Mouse (Mus musculus) midbrain, embryonic 15.5 days (tissue): ENCODE results near the gene 3110009E18Rik. TPM values are rescaled to one million over a fixed set of nuclear protein-coding genes. Genes with fewer than 3 reads are reported as not detected.
A peak's percentile ranks its signal among the peaks of the same experiment; 100 is the strongest.

ENCODE experiments used
- ATAC-seq: fragments of 200-750 bp; cut with Nextera tagmentation; replicated peaks from 2 replicates; pipeline ENCODE4 v1.8.0; 2017; ENCODE audit warnings: moderate TSS enrichment
- H3K27ac ChIP-seq: fragments of 300-500 bp; sonication (generic); 2 replicates; pipeline ENCODE4 v1.5.1; 2015; ENCODE audit warnings: mild to moderate bottlenecking, inconsistent platforms
- H3K27me3 ChIP-seq: fragments of 300-500 bp; sonication (generic); replicated peaks from 2 replicates; pipeline ENCODE4 v1.6.1; 2015; ENCODE audit warnings: inconsistent platforms
- H3K36me3 ChIP-seq: fragments of 300-500 bp; sonication (generic); replicated peaks from 2 replicates; pipeline ENCODE4 v1.6.1; 2015; ENCODE audit warnings: inconsistent platforms
- H3K4me1 ChIP-seq: fragments of 300-500 bp; sonication (generic); 2 replicates; pipeline ENCODE4 v1.6.1; 2015; ENCODE audit warnings: inconsistent platforms
- H3K4me2 ChIP-seq: fragments of 300-500 bp; sonication (generic); 2 replicates; pipeline ENCODE4 v1.6.1; 2015; ENCODE audit warnings: inconsistent platforms, mild to moderate bottlenecking, moderate library complexity
- H3K4me3 ChIP-seq: fragments of 300-500 bp; sonication (generic); 2 replicates; pipeline ENCODE4 v1.5.1; 2015; ENCODE audit warnings: mild to moderate bottlenecking, inconsistent platforms
- H3K9ac ChIP-seq: fragments of 300-500 bp; sonication (generic); 2 replicates; pipeline ENCODE4 v1.6.1; 2015; ENCODE audit warnings: mild to moderate bottlenecking, inconsistent platforms
- H3K9me3 ChIP-seq: fragments of 300-500 bp; sonication (generic); 2 replicates; pipeline ENCODE4 v1.6.1; 2016; ENCODE audit warnings: inconsistent platforms
- WGBS: fragments of 180-500 bp; shearing (Covaris S2); methylation state at CpG from one replicate; pipeline ENCODE4 v1.1.7; 2015; ENCODE audit warnings: mixed read lengths; 5-methylcytosine and 5-hydroxymethylcytosine counted together
- polyA plus RNA-seq: library from polyadenylated mRNA; unstranded; fragments of >200 nt; fragmentation: Nextera tagmentation; extraction: Ambion mirVana; gene quantifications from 2 replicates; pipeline ENCODE4 v1.2.1, GENCODE M21; 2015

3110009E18Rik gene
- polyA plus RNA-seq, 1 experiment from 2014 or later: 16.0 TPM

DNA sequence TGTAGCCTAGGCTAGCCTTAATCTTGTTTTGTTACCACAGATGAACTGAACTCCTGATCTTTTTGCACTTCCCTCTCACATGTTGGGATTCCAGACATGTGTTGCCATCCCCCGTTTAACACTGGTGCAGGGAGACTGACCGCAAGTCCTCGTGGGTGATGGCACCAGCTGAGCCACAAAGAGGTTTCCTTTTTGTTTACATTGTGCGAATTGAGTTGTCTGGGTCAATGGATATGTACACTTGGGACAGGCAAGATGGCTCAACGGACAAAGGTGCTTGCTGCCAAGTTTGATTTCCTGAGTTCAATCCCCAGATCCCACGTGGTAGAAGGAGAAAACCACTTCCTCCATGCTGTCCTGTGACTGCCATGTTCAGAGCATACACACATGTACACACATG is 71.3 kb downstream of the 3110009E18Rik start:
- Histone ChIP-seq H3K9me3 (0 out of 2 replicates have a peak, but pooled peaks cover 2% of the 10 kb centered on the region), H3K4me2 (no peak overlapping the region), H3K36me3 (no peaks in the 10 kb centered on the region), H3K27me3 (peaks cover 2% of the 10 kb centered on the region; the same call in 1 of the 2 replicates), H3K27ac (no peak overlapping the region), H3K9ac (no peak overlapping the region), H3K4me1 (no peaks in the 10 kb centered on the region), H3K4me3 (no peak overlapping the region)
- ATAC-seq: no peak
- WGBS: 73% methylated on average over 6 of the region's 6 CpGs

GRCm38 (mm10) chr1:120193586-120193985 is 72.6 kb downstream of the 3110009E18Rik start:
- H3K4me3 ChIP-seq: no peak overlapping the region
- H3K9me3 ChIP-seq: 0 out of 2 replicates have a peak, but pooled peaks cover 2% of the 10 kb centered on the region
- H3K36me3 ChIP-seq: no peaks in the 10 kb centered on the region
- H3K9ac ChIP-seq: no peak overlapping the region
- H3K27me3 ChIP-seq: peaks cover 2% of the 10 kb centered on the region; the same call in 1 of the 2 replicates
- WGBS: 91% methylated on average over 10 of the region's 10 CpGs
- no peak overlapping the region for H3K27ac ChIP-seq
- no peak overlapping the region for H3K4me2 ChIP-seq
- ATAC-seq: no peak
- H3K4me1 ChIP-seq: no peaks in the 10 kb centered on the region

DNA sequence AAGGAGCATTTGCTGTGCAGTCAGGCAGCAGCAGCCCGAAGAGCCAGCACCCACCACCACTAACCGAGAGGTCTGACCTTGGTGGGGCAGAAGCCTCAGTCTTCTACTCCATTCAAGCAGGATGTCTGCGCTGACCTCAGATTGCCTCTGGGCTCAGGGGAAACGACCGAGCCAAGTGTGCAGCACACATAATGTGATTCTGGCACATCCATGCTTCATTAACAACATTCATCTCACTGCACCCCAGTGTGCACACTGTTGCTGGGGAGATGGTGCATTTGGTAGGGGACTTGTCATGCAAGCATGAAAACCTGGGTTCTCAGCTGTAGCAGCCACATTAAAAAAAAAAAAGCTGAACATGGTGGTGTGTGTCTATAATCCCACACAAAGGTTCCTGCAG is 75.0 kb downstream of the 3110009E18Rik start:
- no peak overlapping the region for H3K27ac ChIP-seq
- no peaks in the 10 kb centered on the region for H3K36me3 ChIP-seq
- H3K9ac ChIP-seq: no peak overlapping the region
- H3K4me3 ChIP-seq: no peak overlapping the region
- H3K4me1 ChIP-seq: no peaks in the 10 kb centered on the region
- H3K4me2 ChIP-seq: no peak overlapping the region
- WGBS: 52% methylated on average over 5 of the region's 5 CpGs
- H3K27me3 ChIP-seq: peaks cover 2% of the 10 kb centered on the region; the same call in 1 of the 2 replicates
- no peaks in the 10 kb centered on the region for H3K9me3 ChIP-seq
- ATAC-seq: no peak

DNA sequence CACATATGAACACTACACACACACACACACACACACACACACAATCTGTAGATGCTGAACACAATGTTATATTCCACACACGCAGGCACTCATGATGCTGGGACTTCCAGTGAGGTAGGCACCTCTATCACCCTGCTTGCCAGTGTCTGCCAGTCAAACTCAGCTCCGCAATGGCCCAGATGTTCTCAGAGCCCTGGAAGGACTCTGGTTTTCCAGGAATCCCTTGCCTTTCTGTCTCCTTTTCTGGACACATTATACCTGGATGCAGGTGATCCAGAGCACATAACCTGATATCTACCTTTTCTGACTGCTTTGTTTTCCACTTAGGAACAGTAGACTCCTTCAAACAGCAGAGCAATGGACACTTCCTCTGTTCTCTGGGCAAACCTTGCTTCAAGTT is 75.7 kb downstream of the 3110009E18Rik start:
- WGBS: 88% methylated on average over 2 of the region's 2 CpGs

GRCm38 (mm10) chr1:120197189-120197588 is 76.2 kb downstream of the 3110009E18Rik start:
- peak; percentile 80 for ATAC-seq
- Histone ChIP-seq H3K27me3 (peaks cover 2% of the 10 kb centered on the region; the same call in 1 of the 2 replicates), H3K4me1 (no peaks in the 10 kb centered on the region), H3K9me3 (no peaks in the 10 kb centered on the region), H3K4me3 (no peak overlapping the region), H3K9ac (no peak overlapping the region), H3K27ac (no peak overlapping the region), H3K36me3 (no peaks in the 10 kb centered on the region), H3K4me2 (no peak overlapping the region)
- 18% methylated on average over 5 of the region's 5 CpGs for WGBS

More for the DNA sequence above, 75.7 kb downstream of the 3110009E18Rik start:
- H3K4me2 ChIP-seq: no peak overlapping the region
- H3K9me3 ChIP-seq: no peaks in the 10 kb centered on the region
- no peak overlapping the region for H3K9ac ChIP-seq
- H3K27ac ChIP-seq: no peak overlapping the region
- H3K4me3 ChIP-seq: no peak overlapping the region
- peaks cover 2% of the 10 kb centered on the region; the same call in 1 of the 2 replicates for H3K27me3 ChIP-seq
- no peak for ATAC-seq
- H3K36me3 ChIP-seq: no peaks in the 10 kb centered on the region
- H3K4me1 ChIP-seq: no peaks in the 10 kb centered on the region

DNA sequence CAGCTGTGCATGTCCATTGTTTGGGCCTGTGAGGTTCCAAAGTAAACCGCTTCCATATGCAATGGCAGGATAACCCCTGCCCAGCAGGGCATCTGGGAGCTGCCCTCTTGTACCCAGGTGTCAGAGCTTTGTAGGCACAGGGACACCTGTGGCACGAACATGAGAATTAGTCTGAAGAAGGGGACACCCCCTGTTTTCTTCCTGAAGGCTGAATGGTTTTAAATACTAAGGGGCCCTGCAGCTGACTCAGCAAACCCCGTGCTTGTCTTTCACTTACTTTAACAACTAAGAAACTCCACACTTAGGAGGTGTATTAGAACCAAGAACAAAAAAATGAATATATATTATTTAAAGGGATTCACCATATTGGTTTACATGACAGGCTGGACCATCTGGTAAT is 77.2 kb downstream of the 3110009E18Rik start:
- Histone ChIP-seq H3K9me3 (no peaks in the 10 kb centered on the region), H3K4me3 (no peak overlapping the region), H3K9ac (no peak overlapping the region), H3K27ac (no peak overlapping the region), H3K36me3 (no peaks in the 10 kb centered on the region), H3K4me1 (no peaks in the 10 kb centered on the region), H3K27me3 (peaks cover 2% of the 10 kb centered on the region; the same call in 1 of the 2 replicates), H3K4me2 (no peak overlapping the region)
- no peak for ATAC-seq
- WGBS: 41% methylated on average over 3 of the region's 3 CpGs

- Histone ChIP-seq H3K27ac (no peak overlapping the region), H3K27me3 (peaks cover 2% of the 10 kb centered on the region; the same call in 1 of the 2 replicates), H3K4me3 (no peak overlapping the region), H3K4me2 (no peak overlapping the region), H3K9ac (no peak overlapping the region), H3K9me3 (no peaks in the 10 kb centered on the region), H3K4me1 (no peaks in the 10 kb centered on the region), H3K36me3 (no peaks in the 10 kb centered on the region)
- 87% methylated on average over 4 of the region's 4 CpGs for WGBS
- ATAC-seq: no peak
Measured at GRCm38 (mm10) chr1:120198942-120199341, 78.0 kb downstream of the 3110009E18Rik start.

GRCm38 (mm10) chr1:120202542-120202941 is 81.6 kb downstream of the 3110009E18Rik start:
- Histone ChIP-seq H3K4me2 (no peak overlapping the region), H3K36me3 (no peaks in the 10 kb centered on the region), H3K9ac (no peak overlapping the region), H3K27ac (no peak overlapping the region), H3K27me3 (no peaks in the 10 kb centered on the region), H3K9me3 (no peaks in the 10 kb centered on the region), H3K4me3 (no peak overlapping the region), H3K4me1 (no peaks in the 10 kb centered on the region)
- ATAC-seq: no peak
- 45% methylated on average over 3 of the region's 3 CpGs for WGBS

DNA sequence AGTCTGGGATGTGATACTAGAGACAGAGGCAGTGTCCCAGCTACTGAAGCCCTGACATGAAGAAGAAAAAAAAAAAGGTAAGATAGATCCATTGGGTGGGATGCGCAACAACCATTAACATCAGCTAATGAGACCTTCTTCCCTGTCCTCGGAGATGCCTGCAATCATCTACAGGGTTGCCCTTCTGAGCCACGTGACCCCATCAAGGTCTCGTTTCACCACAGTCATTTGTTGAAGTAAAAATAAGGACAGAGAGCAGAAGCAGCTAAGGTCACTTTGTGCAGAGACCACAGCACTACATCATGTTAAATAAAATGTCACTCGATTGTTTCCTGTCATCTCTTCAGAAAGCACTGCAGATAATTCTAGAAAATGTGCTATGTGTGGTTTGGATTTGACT is 82.8 kb downstream of the 3110009E18Rik start:
- H3K4me2 ChIP-seq: no peak overlapping the region
- H3K4me3 ChIP-seq: no peak overlapping the region
- 82% methylated on average over 5 of the region's 5 CpGs for WGBS
- no peaks in the 10 kb centered on the region for H3K9me3 ChIP-seq
- no peaks in the 10 kb centered on the region for H3K27me3 ChIP-seq
- H3K4me1 ChIP-seq: no peaks in the 10 kb centered on the region
- H3K36me3 ChIP-seq: no peaks in the 10 kb centered on the region
- no peak overlapping the region for H3K27ac ChIP-seq
- no peak for ATAC-seq
- H3K9ac ChIP-seq: no peak overlapping the region

DNA sequence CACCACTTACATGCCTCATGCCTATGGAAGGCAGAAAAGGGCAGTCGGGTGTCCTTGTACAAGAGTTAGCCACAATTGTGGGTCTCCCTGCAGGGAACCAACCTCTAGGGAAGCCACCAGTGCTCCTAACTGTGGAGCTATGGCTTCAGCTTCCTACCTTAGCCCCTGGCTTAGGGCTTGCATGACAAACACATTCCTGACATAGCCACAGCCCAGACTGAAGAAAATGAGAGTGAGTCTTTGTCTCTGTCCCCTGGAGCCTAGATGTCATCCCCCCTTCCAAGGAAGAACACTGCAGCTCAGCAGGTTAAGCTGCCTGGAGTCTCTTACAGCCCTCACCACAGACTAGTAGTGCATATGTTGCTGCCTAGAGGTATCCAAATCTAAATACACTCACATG is 83.8 kb downstream of the 3110009E18Rik start:
- ATAC-seq: no peak
- WGBS: 35% methylated on average over 1 of the region's 1 CpGs
- H3K9me3 ChIP-seq: no peaks in the 10 kb centered on the region
- H3K27me3 ChIP-seq: no peaks in the 10 kb centered on the region
- H3K27ac ChIP-seq: no peak overlapping the region
- no peaks in the 10 kb centered on the region for H3K36me3 ChIP-seq
- no peak overlapping the region for H3K4me2 ChIP-seq
- H3K4me3 ChIP-seq: no peak overlapping the region
- H3K4me1 ChIP-seq: no peaks in the 10 kb centered on the region
- H3K9ac ChIP-seq: no peak overlapping the region

GRCm38 (mm10) chr1:120207568-120207967 is 86.6 kb downstream of the 3110009E18Rik start:
- no peak overlapping the region for H3K9ac ChIP-seq
- no peaks in the 10 kb centered on the region for H3K27me3 ChIP-seq
- 36% methylated on average over 6 of the region's 6 CpGs for WGBS
- ATAC-seq: peak; percentile 82
- no peaks in the 10 kb centered on the region for H3K4me1 ChIP-seq
- H3K4me2 ChIP-seq: no peak overlapping the region
- no peaks in the 10 kb centered on the region for H3K36me3 ChIP-seq
- H3K9me3 ChIP-seq: no peaks in the 10 kb centered on the region
- no peak overlapping the region for H3K4me3 ChIP-seq
- no peak overlapping the region for H3K27ac ChIP-seq

DNA sequence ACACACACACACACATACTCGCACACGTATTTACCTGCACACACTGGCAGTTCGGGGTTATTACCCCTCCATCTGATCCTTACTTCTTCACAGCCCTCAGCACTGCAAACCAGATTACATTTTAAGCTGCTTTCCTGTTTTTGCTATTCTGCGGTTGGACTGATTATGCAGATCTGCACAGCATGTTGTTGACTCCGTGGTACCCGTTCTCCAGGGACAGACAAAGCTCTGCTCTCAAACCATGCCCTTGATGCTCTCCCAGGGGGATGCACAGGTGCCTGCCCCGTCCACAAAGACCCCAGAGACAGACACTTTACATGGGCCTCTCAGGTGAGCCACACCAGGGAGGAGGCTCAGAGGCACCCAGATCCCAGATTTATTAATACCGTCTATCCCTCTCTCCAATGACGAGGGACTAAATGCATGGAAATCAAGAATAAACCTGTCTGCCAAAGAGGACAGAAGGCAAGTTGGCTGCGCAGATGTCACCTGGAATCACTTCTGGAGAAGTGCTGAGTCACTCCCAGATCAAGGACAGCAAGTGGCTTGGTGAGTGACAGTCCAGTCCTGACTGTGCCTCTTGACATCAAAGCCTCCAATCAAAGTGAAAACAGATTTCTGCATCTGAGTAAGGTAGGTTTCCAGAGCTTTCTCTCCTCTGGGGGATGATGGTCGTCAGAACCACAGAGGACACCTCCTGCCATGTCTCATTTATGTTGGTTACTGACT is 87.7 kb downstream of the 3110009E18Rik start:
- no peaks in the 10 kb centered on the region for H3K9me3 ChIP-seq
- H3K27ac ChIP-seq: no peak overlapping the region
- H3K4me2 ChIP-seq: no peak overlapping the region
- no peaks in the 10 kb centered on the region for H3K36me3 ChIP-seq
- 59% methylated on average over 11 of the region's 11 CpGs for WGBS
- H3K9ac ChIP-seq: no peak overlapping the region
- ATAC-seq: no peak
- no peaks in the 10 kb centered on the region for H3K4me1 ChIP-seq
- no peak overlapping the region for H3K4me3 ChIP-seq
- H3K27me3 ChIP-seq: no peaks in the 10 kb centered on the region

DNA sequence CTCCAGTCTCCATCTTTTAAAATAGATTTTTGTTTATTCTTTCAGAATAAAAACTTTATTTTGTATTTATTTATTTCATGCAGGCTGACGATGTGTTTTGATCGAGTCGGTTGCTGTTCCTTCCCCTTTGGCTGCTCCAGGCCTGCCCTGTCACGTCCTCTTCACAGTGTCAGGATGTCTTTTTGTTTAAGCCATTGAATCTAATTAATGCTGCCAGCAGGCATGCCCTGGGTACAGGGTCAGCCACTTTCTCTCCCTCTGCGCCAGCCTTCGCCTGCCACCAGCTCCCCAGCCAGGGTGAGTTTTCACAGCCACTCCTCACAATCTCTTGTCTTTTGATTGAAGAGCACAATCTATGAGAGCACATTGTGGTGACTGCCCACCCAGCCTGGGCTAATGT is 99.9 kb downstream of the 3110009E18Rik start:
- Histone ChIP-seq H3K4me2 (no peak overlapping the region), H3K4me1 (no peaks in the 10 kb centered on the region), H3K27ac (no peak overlapping the region), H3K9me3 (no peaks in the 10 kb centered on the region), H3K9ac (no peak overlapping the region), H3K27me3 (no peaks in the 10 kb centered on the region), H3K4me3 (no peak overlapping the region), H3K36me3 (no peaks in the 10 kb centered on the region)
- ATAC-seq: no peak
- 49% methylated on average over 6 of the region's 6 CpGs for WGBS
